Mouse (Mus musculus): ENCODE measurements around the gene Fam102a. TPM values are rescaled to one million over a fixed set of nuclear protein-coding genes. Genes with fewer than 3 reads are reported as not detected.
A peak's percentile ranks its signal among the peaks of the same experiment; 100 is the strongest.

Fam102a gene
- polyA plus RNA-seq, 1 experiment, result 39.0 TPM

- WGBS, result 47% methylated on average over 10 of the region's 10 CpGs
- Histone ChIP-seq H3K4me1 (ENCODE audit: control insufficient read depth, insufficient read depth, low read length) (no peaks in the 10 kb centered on the region), H3K36me3 (ENCODE audit: control insufficient read depth, insufficient read depth, low read length) (no peaks in the 10 kb centered on the region), H3K27ac (ENCODE audit: insufficient read depth, low read depth, low read length) (no peak overlapping the region), H3K27me3 (replicated peaks; ENCODE audit: control insufficient read depth, insufficient read depth, low read length) (no peaks in the 10 kb centered on the region), H3K4me3 (ENCODE audit: insufficient read depth, low read depth, low read length) (no peak overlapping the region)
- TF ChIP-seq POLR2A (IDR thresholded peaks at IDR 0.05; ENCODE audit: low read depth, low read length) (no peak), CTCF (conservative IDR thresholded peaks at IDR 0.05; ENCODE audit: insufficient read depth, insufficient read length, low read depth, low read length) (no peak)
- DNase-seq, result peak; percentile 29
These were observed 55.1 kb downstream of the Fam102a start for GRCm38 (mm10) chr2:32590224-32590623.

GRCm38 (mm10) chr2:32591249-32591648, 56.1 kb downstream of the Fam102a start:
- no peak for DNase-seq
- Histone ChIP-seq H3K36me3 (ENCODE audit: control insufficient read depth, insufficient read depth, low read length) (no peaks in the 10 kb centered on the region), H3K27ac (ENCODE audit: insufficient read depth, low read depth, low read length) (no peak overlapping the region), H3K4me3 (ENCODE audit: insufficient read depth, low read depth, low read length) (no peak overlapping the region), H3K27me3 (replicated peaks; ENCODE audit: control insufficient read depth, insufficient read depth, low read length) (no peaks in the 10 kb centered on the region), H3K4me1 (ENCODE audit: control insufficient read depth, insufficient read depth, low read length) (no peaks in the 10 kb centered on the region)
- 82% methylated on average over 6 of the region's 6 CpGs for WGBS
- TF ChIP-seq CTCF (conservative IDR thresholded peaks at IDR 0.05; ENCODE audit: insufficient read depth, insufficient read length, low read depth, low read length), result no peak
- TF ChIP-seq POLR2A (IDR thresholded peaks at IDR 0.05; ENCODE audit: low read depth, low read length), result no peak

GRCm38 (mm10) chr2:32596725-32597124, 61.6 kb downstream of the Fam102a start:
- Histone ChIP-seq H3K4me1 (ENCODE audit: control insufficient read depth, insufficient read depth, low read length) (no peaks in the 10 kb centered on the region), H3K4me3 (ENCODE audit: insufficient read depth, low read depth, low read length) (no peak overlapping the region), H3K36me3 (ENCODE audit: control insufficient read depth, insufficient read depth, low read length) (no peaks in the 10 kb centered on the region), H3K27ac (ENCODE audit: insufficient read depth, low read depth, low read length) (no peak overlapping the region), H3K27me3 (replicated peaks; ENCODE audit: control insufficient read depth, insufficient read depth, low read length) (no peaks in the 10 kb centered on the region)
- 94% methylated on average over 13 of the region's 13 CpGs for WGBS
- TF ChIP-seq CTCF (conservative IDR thresholded peaks at IDR 0.05; ENCODE audit: insufficient read depth, insufficient read length, low read depth, low read length), result no peak
- TF ChIP-seq POLR2A (IDR thresholded peaks at IDR 0.05; ENCODE audit: low read depth, low read length), result no peak
- DNase-seq, result no peak

- Histone ChIP-seq H3K4me1 (ENCODE audit: control insufficient read depth, insufficient read depth, low read length) (no peaks in the 10 kb centered on the region), H3K27me3 (replicated peaks; ENCODE audit: control insufficient read depth, insufficient read depth, low read length) (no peaks in the 10 kb centered on the region), H3K36me3 (ENCODE audit: control insufficient read depth, insufficient read depth, low read length) (no peaks in the 10 kb centered on the region), H3K4me3 (ENCODE audit: insufficient read depth, low read depth, low read length) (no peak overlapping the region), H3K27ac (ENCODE audit: insufficient read depth, low read depth, low read length) (no peak overlapping the region)
- TF ChIP-seq CTCF (conservative IDR thresholded peaks at IDR 0.05; ENCODE audit: insufficient read depth, insufficient read length, low read depth, low read length), result no peak
- no peak for TF ChIP-seq POLR2A (IDR thresholded peaks at IDR 0.05; ENCODE audit: low read depth, low read length)
- WGBS, result 83% methylated on average over 5 of the region's 5 CpGs
- DNase-seq, result no peak
These were observed 62.1 kb downstream of the Fam102a start for GRCm38 (mm10) chr2:32597248-32597647.

GRCm38 (mm10) chr2:32597699-32598098, 62.6 kb downstream of the Fam102a start:
- H3K36me3 ChIP-seq (ENCODE audit: control insufficient read depth, insufficient read depth, low read length), result no peaks in the 10 kb centered on the region
- H3K27me3 ChIP-seq (replicated peaks; ENCODE audit: control insufficient read depth, insufficient read depth, low read length), result no peaks in the 10 kb centered on the region
- H3K27ac ChIP-seq (ENCODE audit: insufficient read depth, low read depth, low read length), result no peak overlapping the region
- TF ChIP-seq CTCF (conservative IDR thresholded peaks at IDR 0.05; ENCODE audit: insufficient read depth, insufficient read length, low read depth, low read length) (no peak), POLR2A (IDR thresholded peaks at IDR 0.05; ENCODE audit: low read depth, low read length) (no peak)
- no peak for DNase-seq
- no peak overlapping the region for H3K4me3 ChIP-seq (ENCODE audit: insufficient read depth, low read depth, low read length)
- H3K4me1 ChIP-seq (ENCODE audit: control insufficient read depth, insufficient read depth, low read length), result no peaks in the 10 kb centered on the region
- 82% methylated on average over 5 of the region's 5 CpGs for WGBS

GRCm38 (mm10) chr2:32598506-32598905, 63.4 kb downstream of the Fam102a start:
- TF ChIP-seq POLR2A (IDR thresholded peaks at IDR 0.05; ENCODE audit: low read depth, low read length) (no peak), CTCF (conservative IDR thresholded peaks at IDR 0.05; ENCODE audit: insufficient read depth, insufficient read length, low read depth, low read length) (no peak)
- 52% methylated on average over 8 of the region's 8 CpGs for WGBS
- Histone ChIP-seq H3K4me3 (ENCODE audit: insufficient read depth, low read depth, low read length) (no peak overlapping the region), H3K27me3 (replicated peaks; ENCODE audit: control insufficient read depth, insufficient read depth, low read length) (no peaks in the 10 kb centered on the region), H3K27ac (ENCODE audit: insufficient read depth, low read depth, low read length) (no peak overlapping the region), H3K4me1 (ENCODE audit: control insufficient read depth, insufficient read depth, low read length) (no peaks in the 10 kb centered on the region), H3K36me3 (ENCODE audit: control insufficient read depth, insufficient read depth, low read length) (no peaks in the 10 kb centered on the region)
- peak; percentile 56 for DNase-seq

- no peak for DNase-seq
- H3K4me3 ChIP-seq (ENCODE audit: insufficient read depth, low read depth, low read length), result no peak within 1 kb of the TSS
- H3K36me3 ChIP-seq (ENCODE audit: control insufficient read depth, insufficient read depth, low read length), result no peaks in the 10 kb centered on the region
- H3K27me3 ChIP-seq (replicated peaks; ENCODE audit: control insufficient read depth, insufficient read depth, low read length), result no peaks in the 10 kb centered on the region
- H3K4me1 ChIP-seq (ENCODE audit: control insufficient read depth, insufficient read depth, low read length), result no peaks in the 10 kb centered on the region
- no peak within 1 kb of the TSS for H3K27ac ChIP-seq (ENCODE audit: insufficient read depth, low read depth, low read length)
- 86% methylated on average over 3 of the region's 3 CpGs for WGBS
- TF ChIP-seq POLR2A (IDR thresholded peaks at IDR 0.05; ENCODE audit: low read depth, low read length) (no peak), CTCF (conservative IDR thresholded peaks at IDR 0.05; ENCODE audit: insufficient read depth, insufficient read length, low read depth, low read length) (no peak)
These were observed 64.3 kb downstream of the Fam102a start, which contains the start of gene St6galnac6 for GRCm38 (mm10) chr2:32599409-32599808. St6galnac6 (plus strand) TSS chr2:32599709.

Data from kidney, adult 2 months (tissue).